Mouse (Mus musculus): ENCODE results near the gene Ap5s1. TPM values are rescaled to one million over a fixed set of nuclear protein-coding genes. Genes with fewer than 3 reads are reported as not detected.
"Not testable (repeated sequence)": the region's sequence is repeated elsewhere in the genome, so short reads cannot be mapped to it uniquely, and the experiment has no call there.

Gene Ap5s1
- total RNA-seq, 2 experiments from 2014 or later = 13.5 to 13.6 TPM

GRCm38 (mm10) chr2:131215941-131216858 is 9.3 kb downstream of the Ap5s1 start:
- no peak for ATAC-seq (ENCODE audit: poor library complexity, severe bottlenecking)

GRCm38 (mm10) chr2:131220030-131220429 is 13.2 kb downstream of the Ap5s1 start:
- ATAC-seq (ENCODE audit: poor library complexity, severe bottlenecking) = no peak

GRCm38 (mm10) chr2:131221853-131222515 is 15.1 kb downstream of the Ap5s1 start:
- ATAC-seq (ENCODE audit: poor library complexity, severe bottlenecking) = no peak

- peak; percentile 27; the same call in 1 of the 2 replicates for ATAC-seq (ENCODE audit: poor library complexity, severe bottlenecking)
Measured at GRCm38 (mm10) chr2:131222562-131222961, 15.7 kb downstream of the Ap5s1 start.

GRCm38 (mm10) chr2:131223569-131223968 is 16.7 kb downstream of the Ap5s1 start:
- no peak for ATAC-seq (ENCODE audit: poor library complexity, severe bottlenecking)

GRCm38 (mm10) chr2:131225178-131225577 is 18.3 kb downstream of the Ap5s1 start:
- no peak for ATAC-seq (ENCODE audit: poor library complexity, severe bottlenecking)

- not testable (repeated sequence) for ATAC-seq (ENCODE audit: poor library complexity, severe bottlenecking)
Measured at GRCm38 (mm10) chr2:131226669-131227068, 19.8 kb downstream of the Ap5s1 start.

- no peak for ATAC-seq (ENCODE audit: poor library complexity, severe bottlenecking)
Measured at GRCm38 (mm10) chr2:131227243-131227642, 20.4 kb downstream of the Ap5s1 start.

- ATAC-seq (ENCODE audit: poor library complexity, severe bottlenecking) = 0 out of 2 replicates have a peak, but pooled peaks have one; percentile 15
Measured at GRCm38 (mm10) chr2:131232558-131232957, 25.7 kb downstream of the Ap5s1 start.

- peak; percentile 99 for ATAC-seq (ENCODE audit: poor library complexity, severe bottlenecking)
Measured at GRCm38 (mm10) chr2:131233307-131234126, 26.6 kb downstream of the Ap5s1 start, which contains the start of gene Mavs. Gene Mavs (plus strand): TSS chr2:131234063.

- ATAC-seq (ENCODE audit: poor library complexity, severe bottlenecking) = peak; percentile 23
Measured at GRCm38 (mm10) chr2:131234127-131234650, 27.3 kb downstream of the Ap5s1 start.

GRCm38 (mm10) chr2:131234970-131235635 is 28.2 kb downstream of the Ap5s1 start:
- peak; percentile 16; the same call in 1 of the 2 replicates for ATAC-seq (ENCODE audit: poor library complexity, severe bottlenecking)

- no peak for ATAC-seq (ENCODE audit: poor library complexity, severe bottlenecking)
Measured at GRCm38 (mm10) chr2:131242180-131242579, 35.3 kb downstream of the Ap5s1 start.

- no peak for ATAC-seq (ENCODE audit: poor library complexity, severe bottlenecking)
Measured at GRCm38 (mm10) chr2:131242929-131243328, 36.1 kb downstream of the Ap5s1 start.

- ATAC-seq (ENCODE audit: poor library complexity, severe bottlenecking) = peak; percentile 97
Measured at GRCm38 (mm10) chr2:131253681-131254328, 46.9 kb downstream of the Ap5s1 start.

GRCm38 (mm10) chr2:131254329-131254713 is 47.4 kb downstream of the Ap5s1 start:
- ATAC-seq (ENCODE audit: poor library complexity, severe bottlenecking) = peak; percentile 12; the same call in 1 of the 2 replicates

GRCm38 (mm10) chr2:131255738-131256137 is 48.9 kb downstream of the Ap5s1 start:
- ATAC-seq (ENCODE audit: poor library complexity, severe bottlenecking) = no peak

- ATAC-seq (ENCODE audit: poor library complexity, severe bottlenecking) = no peak
Measured at GRCm38 (mm10) chr2:131258693-131259092, 51.8 kb downstream of the Ap5s1 start.

GRCm38 (mm10) chr2:131260544-131261307 is 53.8 kb downstream of the Ap5s1 start:
- ATAC-seq (ENCODE audit: poor library complexity, severe bottlenecking) = no peak
